Mouse (Mus musculus) limb, embryonic 10.5 days (tissue): Measurements from ENCODE around the gene Batf3. TPM values are rescaled to one million over a fixed set of nuclear protein-coding genes. Genes with fewer than 3 reads are reported as not detected.

Experiments used
- DNase-seq: peaks from one replicate; pipeline ENCODE4 v3.0.0-alpha.2; 2017; ENCODE audit warnings: low spot score
- H3K27ac ChIP-seq: fragments of 300-500 bp; sonication (generic); 2 replicates; pipeline ENCODE4 v1.5.1; 2016; ENCODE audit warnings: mild to moderate bottlenecking
- H3K27me3 ChIP-seq: fragments of 300-500 bp; sonication (generic); 2 replicates; pipeline ENCODE4 v1.6.1; 2016; ENCODE audit warnings: low read depth, mild to moderate bottlenecking; ENCODE audit not compliant: poor library complexity, severe bottlenecking
- H3K36me3 ChIP-seq: fragments of 300-500 bp; sonication (generic); 2 replicates; pipeline ENCODE4 v1.6.1; 2016; ENCODE audit warnings: mild to moderate bottlenecking, moderate library complexity
- H3K4me1 ChIP-seq: fragments of 300-500 bp; sonication (generic); 2 replicates; pipeline ENCODE4 v1.6.1; 2016
- H3K4me3 ChIP-seq: fragments of 300-500 bp; sonication (generic); 2 replicates; pipeline ENCODE4 v1.5.1; 2016; ENCODE audit warnings: mild to moderate bottlenecking, moderate library complexity
- H3K9me3 ChIP-seq: fragments of 300-500 bp; sonication (generic); replicated peaks from 2 replicates; pipeline ENCODE4 v1.6.1; 2016; ENCODE audit warnings: mild to moderate bottlenecking
- WGBS: fragments of 180-500 bp; shearing (Covaris S2); methylation state at CpG from one replicate; pipeline ENCODE4 v1.1.7; 2016; 5-methylcytosine and 5-hydroxymethylcytosine counted together
- polyA plus RNA-seq: library from polyadenylated mRNA; unstranded; fragments of >200 nt; fragmentation: Nextera tagmentation; extraction: Ambion mirVana; gene quantifications from 2 replicates; pipeline ENCODE4 v1.2.1, GENCODE M21; 2016

The Batf3 gene
- polyA plus RNA-seq, 1 experiment from 2014 or later = 8.1 TPM

GRCm38 (mm10) chr1:191150924-191151605 lies 53.4 kb downstream of the Batf3 start:
- H3K27me3 ChIP-seq = no peaks in the 10 kb centered on the region
- no peak overlapping the region for H3K4me3 ChIP-seq
- H3K27ac ChIP-seq = no peak overlapping the region
- no peak for DNase-seq
- H3K36me3 ChIP-seq = no peaks in the 10 kb centered on the region
- peaks cover 10% of the 10 kb centered on the region; the same call in 1 of the 2 replicates for H3K4me1 ChIP-seq
- H3K9me3 ChIP-seq = no peaks in the 10 kb centered on the region
- 88% methylated on average over 8 of the region's 8 CpGs for WGBS

- DNase-seq = peak; percentile 53
- H3K27me3 ChIP-seq = no peaks in the 10 kb centered on the region
- H3K27ac ChIP-seq = 0 out of 2 replicates have a peak overlapping the region, but pooled peaks have one; percentile 31
- peaks cover 10% of the 10 kb centered on the region; the same call in 1 of the 2 replicates for H3K4me1 ChIP-seq
- no peak overlapping the region for H3K4me3 ChIP-seq
- WGBS = 19% methylated on average over 4 of the region's 4 CpGs
- H3K9me3 ChIP-seq = peaks cover 4% of the 10 kb centered on the region
- H3K36me3 ChIP-seq = no peaks in the 10 kb centered on the region
These were observed 55.4 kb downstream of the Batf3 start for GRCm38 (mm10) chr1:191153052-191153451.

GRCm38 (mm10) chr1:191154314-191154713 lies 56.7 kb downstream of the Batf3 start:
- Histone ChIP-seq H3K4me3 (no peak overlapping the region), H3K36me3 (no peaks in the 10 kb centered on the region), H3K27ac (peak overlapping the region; percentile 31; the same call in 1 of the 2 replicates), H3K27me3 (no peaks in the 10 kb centered on the region), H3K4me1 (peaks cover 10% of the 10 kb centered on the region; the same call in 1 of the 2 replicates), H3K9me3 (peaks cover 4% of the 10 kb centered on the region)
- WGBS = 63% methylated on average over 3 of the region's 3 CpGs
- DNase-seq = no peak

Other genes starting within 250 kb of the Batf3 start
- gene Rps6kc1, start 186.1 kb upstream of the Batf3 start, polyA plus RNA-seq = 13.0 and 16.3 TPM in 2 replicates
- gene Angel2, start 172.7 kb upstream of the Batf3 start, polyA plus RNA-seq = 51.3 and 55.0 TPM in 2 replicates
- 56.3 and 64.0 TPM in 2 replicates for gene Vash2, start 118.6 kb upstream of the Batf3 start, polyA plus RNA-seq
- gene Flvcr1, start 71.7 kb upstream of the Batf3 start, polyA plus RNA-seq = 6.9 and 8.7 TPM in 2 replicates
- not detected in 2 replicates for gene Spata45, start 61.2 kb upstream of the Batf3 start, polyA plus RNA-seq
- 10.4 and 12.5 TPM in 2 replicates for gene Tatdn3, start 34.9 kb upstream of the Batf3 start, polyA plus RNA-seq
- 36.3 and 37.5 TPM in 2 replicates for gene Nsl1, start 34.8 kb upstream of the Batf3 start, polyA plus RNA-seq
- not detected in 2 replicates for gene Fam71a, start 67.0 kb downstream of the Batf3 start, polyA plus RNA-seq
- 1.8 and 2.8 TPM in 2 replicates for gene Atf3, start 120.2 kb downstream of the Batf3 start, polyA plus RNA-seq
- gene Nenf, start 220.3 kb downstream of the Batf3 start, polyA plus RNA-seq = 50.3 and 53.7 TPM in 2 replicates
- 25.6 and 27.0 TPM in 2 replicates for gene Tmem206, start 228.1 kb downstream of the Batf3 start, polyA plus RNA-seq